Mouse (Mus musculus): ENCODE results near the gene Lsr. TPM values are rescaled to one million over a fixed set of nuclear protein-coding genes. Genes with fewer than 3 reads are reported as not detected.

Gene Lsr
- total RNA-seq (2021), result 10 to 100 TPM; 10.2 to 12.6 TPM

DNA sequence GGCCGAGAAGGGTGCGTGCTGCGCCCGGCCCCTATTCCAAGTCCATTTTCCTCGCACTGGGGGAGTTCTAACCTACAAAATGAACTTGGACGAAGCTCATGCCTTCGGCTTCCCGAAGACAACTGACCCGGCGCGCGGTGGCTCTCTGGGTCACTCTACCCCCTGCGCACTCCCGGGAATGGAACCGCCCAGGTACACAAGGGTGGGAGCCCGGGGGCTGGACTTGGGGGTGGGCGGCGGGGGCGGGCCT is at the start of gene Lsr:
Gene Lsr, minus strand, starts transcription at position 214 of the 250 bp plus-strand sequence.
- peak in 1 of 2 experiments; percentile 80 for DNase-seq (ENCODE audit: extremely low spot score in 1 of 2, low spot score in 2 of 2)
- intact Hi-C loops (cut with DNase I), result no loop called here

DNA sequence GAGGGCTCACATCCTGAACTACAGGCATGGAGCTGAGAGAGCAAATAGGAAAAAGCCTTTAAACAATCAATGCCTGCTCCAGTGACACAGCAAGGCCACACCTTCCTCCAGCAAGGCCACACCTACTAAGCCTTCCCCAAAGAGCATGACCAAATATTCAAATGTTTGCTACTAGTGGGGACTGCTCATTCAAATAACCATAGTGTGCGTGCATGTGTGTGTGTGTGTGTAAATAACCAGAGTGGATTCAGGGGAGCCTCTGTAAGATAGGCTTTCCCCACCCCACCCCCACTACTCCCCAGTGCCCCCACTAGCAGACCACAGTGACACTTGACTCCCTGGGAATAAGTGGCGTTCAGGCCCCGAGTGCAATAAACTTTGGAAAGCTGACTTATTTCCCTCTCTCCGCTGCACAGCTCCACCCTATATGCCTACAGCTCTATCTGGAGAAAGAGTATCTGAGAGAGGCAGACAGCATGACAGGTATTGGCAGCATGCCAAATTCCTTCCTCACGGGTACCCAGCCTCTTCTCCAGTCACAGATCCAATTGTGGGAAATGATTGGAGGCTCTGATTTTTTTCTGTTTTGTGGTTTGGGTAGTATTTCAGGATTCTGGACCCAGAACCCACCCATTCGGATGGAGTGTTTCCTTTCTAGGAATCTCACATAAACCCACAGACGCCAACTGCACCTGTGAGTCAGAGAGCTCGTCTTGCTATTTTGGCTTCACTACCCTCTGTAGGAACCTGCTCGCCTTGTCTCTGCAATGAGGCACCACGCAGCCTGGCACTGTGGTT is 44.0 kb upstream of the Lsr start:
- peak; percentile 47 to 52 for DNase-seq (ENCODE audit: extremely low spot score in 1 of 2, low spot score in 2 of 2)
- intact Hi-C loops (cut with DNase I), result loop anchor here (5.0 kb wide), 1 partner anchor 40 kb away; no protein-coding TSS in a partner anchor

DNA sequence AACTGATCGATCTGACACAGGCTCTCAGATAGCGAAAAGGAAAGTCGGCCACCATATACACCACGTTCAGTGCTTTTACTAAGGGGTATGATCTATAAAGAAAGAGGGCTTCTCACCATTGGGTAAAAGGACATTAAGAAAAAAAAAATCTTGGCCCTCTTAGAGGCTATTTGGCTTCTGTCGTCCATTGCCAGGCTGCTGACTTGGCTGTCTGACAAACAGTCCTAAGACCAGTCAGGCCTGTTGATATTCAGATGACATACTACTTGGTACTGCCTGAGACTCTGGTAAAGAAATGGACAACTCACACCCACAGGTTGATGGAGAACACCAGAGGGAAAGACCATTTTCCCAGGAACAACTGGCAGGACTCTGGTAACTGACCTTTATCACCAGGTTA is 39.7 kb upstream of the Lsr start:
- intact Hi-C loops (cut with DNase I), result no loop called here
- DNase-seq (ENCODE audit: extremely low spot score in 1 of 2, low spot score in 2 of 2), result no peak

DNA sequence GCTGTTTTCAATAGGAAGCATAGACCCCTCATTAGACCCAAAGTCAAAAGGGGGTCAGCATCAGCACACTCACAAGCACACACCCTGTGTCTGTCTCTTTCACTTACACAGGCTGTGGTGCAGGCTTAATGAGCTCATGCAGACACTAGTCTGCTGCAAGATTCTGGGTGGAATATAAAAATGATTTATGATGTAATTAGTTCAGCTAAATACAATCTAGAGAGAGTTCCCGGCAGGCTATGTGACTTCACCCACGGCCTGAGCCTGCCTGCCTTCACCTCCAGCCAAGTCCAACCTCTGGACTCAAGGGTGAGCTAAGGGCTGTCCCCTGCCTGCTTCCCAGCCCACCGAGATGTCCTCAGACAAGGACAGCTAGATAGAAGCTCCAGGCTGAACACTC is 35.6 kb upstream of the Lsr start:
- DNase-seq (ENCODE audit: extremely low spot score in 1 of 2, low spot score in 2 of 2), result no peak
- intact Hi-C loops (cut with DNase I), result no loop called here

DNA sequence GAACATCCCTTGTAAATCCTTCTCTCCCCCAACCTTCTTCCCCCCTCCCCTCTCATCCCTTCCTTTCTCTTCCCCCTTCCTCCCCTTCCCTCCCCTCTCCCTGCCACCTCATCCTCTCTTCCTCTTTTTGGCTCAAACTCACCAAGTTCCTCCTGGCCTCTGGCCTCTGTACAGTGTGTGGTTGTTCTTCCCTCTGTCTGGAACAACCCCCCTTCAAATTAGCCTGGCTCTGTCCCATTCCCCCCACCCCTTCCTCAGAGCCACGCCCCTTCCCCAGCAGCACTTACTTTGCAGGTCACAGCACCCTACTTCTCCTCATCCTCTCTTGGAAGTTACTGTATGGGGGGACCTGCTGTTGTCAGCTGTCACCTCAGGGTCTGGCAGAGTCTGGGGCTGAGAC is 34.9 kb upstream of the Lsr start:
- intact Hi-C loops (cut with DNase I), result no loop called here
- no peak for DNase-seq (ENCODE audit: extremely low spot score in 1 of 2, low spot score in 2 of 2)

DNA sequence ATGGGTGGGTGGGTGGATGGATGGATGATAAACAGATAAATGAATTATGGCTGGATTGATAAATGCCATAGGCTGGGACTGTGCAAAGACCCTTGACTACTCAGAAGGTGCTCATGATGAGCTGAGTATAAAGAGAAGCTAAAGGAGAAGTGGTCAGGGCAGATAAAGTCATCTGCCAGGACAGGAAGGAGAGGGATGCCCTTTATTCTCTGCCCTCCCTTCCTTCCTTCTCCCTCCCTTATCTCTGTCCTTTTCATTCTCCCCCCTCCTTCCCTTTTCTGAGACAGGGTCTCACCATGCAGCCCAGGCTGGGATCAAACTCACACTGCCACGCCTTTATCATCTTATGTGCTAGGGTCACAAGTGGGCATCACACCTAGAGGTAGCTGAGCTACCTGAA is 34.5 kb upstream of the Lsr start:
- DNase-seq (ENCODE audit: extremely low spot score in 1 of 2, low spot score in 2 of 2), result no peak
- intact Hi-C loops (cut with DNase I), result no loop called here

DNA sequence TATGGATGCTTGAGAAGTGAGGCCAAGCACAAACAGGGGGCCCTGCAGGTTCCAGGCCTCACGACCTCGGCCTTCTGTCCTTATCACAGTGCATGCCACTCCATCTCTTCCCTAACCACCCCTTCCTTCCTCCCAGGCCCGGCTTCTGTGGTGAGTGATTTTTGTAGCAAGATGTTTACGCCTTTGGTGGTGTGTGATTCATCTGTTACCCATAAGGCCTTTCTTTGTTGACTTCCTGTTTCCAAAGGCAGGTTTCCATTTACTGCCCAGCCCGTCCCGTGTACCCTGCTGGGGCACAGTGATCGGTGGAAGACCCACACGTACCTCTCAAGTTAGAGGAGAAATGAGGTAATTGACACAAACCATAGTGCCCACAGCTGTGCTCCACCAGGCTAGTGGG is 29.4 kb upstream of the Lsr start:
- peak in 1 of 2 experiments; percentile 50 for DNase-seq (ENCODE audit: extremely low spot score in 1 of 2, low spot score in 2 of 2)
- intact Hi-C loops (cut with DNase I), result no loop called here

DNA sequence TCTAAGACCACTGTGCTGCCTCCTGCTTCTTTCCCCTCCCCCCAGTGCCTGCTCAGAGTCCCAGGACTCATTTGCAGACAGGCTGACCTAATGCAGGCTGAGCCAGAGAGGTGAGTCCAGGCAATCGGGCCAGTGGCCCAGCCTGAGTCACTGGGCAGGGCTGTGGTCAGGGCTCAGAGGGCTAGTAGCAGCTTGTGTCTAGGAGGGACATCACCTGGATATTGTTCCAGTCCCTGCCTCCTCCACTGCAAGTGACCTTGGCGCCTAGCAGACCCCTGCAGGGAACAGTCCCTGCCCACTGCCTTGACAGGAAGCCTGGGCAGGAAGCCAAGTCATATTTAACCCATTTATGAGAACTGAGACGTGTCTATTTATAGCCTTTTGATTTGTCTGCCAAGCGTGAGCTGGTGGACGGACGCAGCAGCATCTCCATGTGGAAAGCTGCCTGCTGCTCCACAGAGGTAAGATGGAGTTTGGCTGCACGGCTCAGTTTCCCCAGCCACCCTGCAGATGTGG is 27.3 kb upstream of the Lsr start:
- peak; percentile 35 to 88 for DNase-seq (ENCODE audit: extremely low spot score in 1 of 2, low spot score in 2 of 2)
- intact Hi-C loops (cut with DNase I), result no loop called here

DNA sequence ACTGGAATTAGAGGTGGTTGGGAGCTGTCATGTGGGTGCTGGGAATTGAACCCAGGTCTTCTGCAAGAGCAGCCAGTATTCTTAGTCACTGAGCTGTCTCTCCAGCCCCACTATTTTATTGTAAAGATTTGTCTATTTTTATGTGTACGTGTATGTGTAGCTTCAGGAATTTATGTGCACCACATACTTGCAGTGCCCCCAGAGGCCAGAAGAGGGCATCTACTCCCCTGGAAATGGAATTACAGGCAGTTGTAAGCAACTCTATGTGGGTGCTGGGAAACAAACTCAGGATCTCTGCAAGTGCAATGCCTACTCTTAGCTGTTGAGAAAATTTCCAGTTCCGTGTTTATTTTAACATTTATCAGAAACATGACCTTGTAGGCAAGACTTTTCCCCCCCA is 23.2 kb upstream of the Lsr start:
- DNase-seq (ENCODE audit: extremely low spot score in 1 of 2, low spot score in 2 of 2), result no peak
- intact Hi-C loops (cut with DNase I), result no loop called here

DNA sequence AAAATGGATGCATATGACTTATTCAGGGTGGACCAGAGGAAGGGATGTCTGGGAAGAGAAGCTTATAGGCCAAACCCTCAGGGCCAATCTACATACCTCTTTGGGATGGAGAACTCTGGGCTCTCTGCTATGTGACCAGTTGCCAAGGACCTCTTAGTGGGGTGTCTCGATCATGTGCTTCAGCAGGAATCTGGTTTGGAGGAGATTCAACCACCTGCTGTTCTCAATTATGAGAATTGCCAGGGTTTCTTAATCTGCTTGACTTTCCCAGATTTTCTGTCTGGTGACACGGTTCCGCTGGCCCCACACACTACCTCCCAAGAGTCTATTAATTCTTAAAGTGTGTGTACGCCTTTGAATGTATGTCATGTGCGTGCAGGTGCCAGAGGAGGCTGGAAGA is 20.7 kb upstream of the Lsr start:
- intact Hi-C loops (cut with DNase I), result no loop called here
- DNase-seq (ENCODE audit: extremely low spot score in 1 of 2, low spot score in 2 of 2), result no peak

DNA sequence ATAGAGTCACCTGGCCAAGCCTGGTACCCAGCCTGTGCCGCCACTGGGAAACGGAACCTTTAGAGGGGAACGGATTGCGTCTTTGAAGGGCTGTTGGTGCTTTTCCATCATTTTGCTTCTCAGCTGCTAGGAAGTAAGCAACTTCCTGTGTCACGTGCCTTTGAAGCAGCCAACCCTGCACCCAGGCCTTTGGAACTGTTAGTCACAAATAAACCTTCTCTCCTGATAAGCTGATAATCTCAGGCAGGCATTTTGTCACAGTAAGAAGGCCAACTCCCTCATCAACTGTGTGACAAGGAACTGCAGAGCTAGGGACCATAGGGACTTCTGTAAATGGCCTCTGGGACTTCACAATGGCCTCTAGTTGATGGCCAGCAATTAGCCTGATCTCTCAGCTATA is 18.9 kb upstream of the Lsr start:
- intact Hi-C loops (cut with DNase I), result no loop called here
- no peak for DNase-seq (ENCODE audit: extremely low spot score in 1 of 2, low spot score in 2 of 2)

DNA sequence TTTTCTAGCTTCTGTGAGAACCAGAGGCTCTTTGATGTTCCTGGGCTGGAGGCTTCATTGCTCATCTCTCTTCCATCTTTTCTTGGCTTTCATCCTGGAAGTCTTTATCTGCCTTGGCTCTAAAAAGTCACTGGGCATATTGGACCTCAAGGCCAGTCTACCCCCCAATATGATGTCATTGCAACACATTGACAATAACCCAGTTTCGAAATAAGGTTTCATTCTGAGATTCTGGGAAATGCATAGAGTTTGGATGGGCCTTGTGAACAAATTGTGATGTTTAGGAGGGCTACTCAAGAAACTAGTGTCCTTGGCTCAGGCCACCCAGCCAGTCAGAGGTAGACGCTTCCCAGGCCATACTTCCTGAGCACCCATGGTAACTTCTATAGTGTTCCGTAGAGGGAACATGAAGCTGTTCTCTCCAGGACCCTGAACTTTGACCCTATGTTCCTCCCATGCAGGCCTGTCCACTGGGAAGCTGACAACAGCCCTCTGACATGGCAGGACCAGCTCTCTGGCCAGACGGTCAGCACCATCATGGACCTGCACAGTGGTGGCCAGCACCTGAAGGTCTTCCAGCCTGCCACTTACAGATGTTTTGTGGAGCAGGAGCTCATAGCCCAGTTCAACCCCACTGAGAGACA is 15.4 kb upstream of the Lsr start:
- intact Hi-C loops (cut with DNase I), result no loop called here
- DNase-seq (ENCODE audit: extremely low spot score in 1 of 2, low spot score in 2 of 2), result no peak

DNA sequence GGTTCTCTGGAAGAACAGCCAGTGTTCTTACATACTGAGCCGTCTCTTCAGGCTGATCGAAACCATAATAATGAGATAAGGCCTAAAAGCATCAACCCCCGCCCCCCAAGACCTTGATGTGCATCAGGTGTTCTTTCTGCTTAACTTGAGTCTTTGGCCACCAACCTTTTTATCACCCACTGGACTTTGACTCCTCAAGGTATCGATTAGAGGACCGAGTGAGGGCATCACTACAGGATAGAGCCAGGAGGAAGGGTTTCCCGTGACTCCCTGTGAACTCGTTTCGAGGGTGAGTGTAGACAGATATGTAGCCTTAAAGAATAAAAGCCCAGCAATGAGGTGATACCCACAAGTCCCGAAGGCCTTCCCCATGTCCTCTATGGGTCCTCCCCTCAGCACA is 12.1 kb upstream of the Lsr start:
- no peak for DNase-seq (ENCODE audit: extremely low spot score in 1 of 2, low spot score in 2 of 2)
- intact Hi-C loops (cut with DNase I), result no loop called here

DNA sequence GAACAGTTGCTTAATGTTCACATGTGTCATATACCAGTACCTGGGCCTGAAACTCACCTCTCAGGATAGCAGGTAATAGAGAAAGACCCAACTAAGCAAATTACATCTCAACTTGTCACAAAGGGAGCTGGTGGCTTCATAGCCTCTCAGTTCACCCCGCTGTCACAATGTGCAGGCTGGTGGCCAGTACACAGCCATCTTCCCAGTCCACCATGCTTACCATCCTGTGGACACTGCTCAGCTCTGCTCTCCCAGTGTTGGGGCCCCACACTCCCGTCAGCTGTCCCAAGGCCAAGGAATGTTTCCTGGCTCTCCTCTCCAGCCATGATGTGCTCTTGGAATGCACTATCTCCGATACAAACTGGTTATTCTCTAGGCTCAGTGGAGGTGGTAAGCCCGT is 8.4 kb upstream of the Lsr start:
- intact Hi-C loops (cut with DNase I), result no loop called here
- no peak for DNase-seq (ENCODE audit: extremely low spot score in 1 of 2, low spot score in 2 of 2)

DNA sequence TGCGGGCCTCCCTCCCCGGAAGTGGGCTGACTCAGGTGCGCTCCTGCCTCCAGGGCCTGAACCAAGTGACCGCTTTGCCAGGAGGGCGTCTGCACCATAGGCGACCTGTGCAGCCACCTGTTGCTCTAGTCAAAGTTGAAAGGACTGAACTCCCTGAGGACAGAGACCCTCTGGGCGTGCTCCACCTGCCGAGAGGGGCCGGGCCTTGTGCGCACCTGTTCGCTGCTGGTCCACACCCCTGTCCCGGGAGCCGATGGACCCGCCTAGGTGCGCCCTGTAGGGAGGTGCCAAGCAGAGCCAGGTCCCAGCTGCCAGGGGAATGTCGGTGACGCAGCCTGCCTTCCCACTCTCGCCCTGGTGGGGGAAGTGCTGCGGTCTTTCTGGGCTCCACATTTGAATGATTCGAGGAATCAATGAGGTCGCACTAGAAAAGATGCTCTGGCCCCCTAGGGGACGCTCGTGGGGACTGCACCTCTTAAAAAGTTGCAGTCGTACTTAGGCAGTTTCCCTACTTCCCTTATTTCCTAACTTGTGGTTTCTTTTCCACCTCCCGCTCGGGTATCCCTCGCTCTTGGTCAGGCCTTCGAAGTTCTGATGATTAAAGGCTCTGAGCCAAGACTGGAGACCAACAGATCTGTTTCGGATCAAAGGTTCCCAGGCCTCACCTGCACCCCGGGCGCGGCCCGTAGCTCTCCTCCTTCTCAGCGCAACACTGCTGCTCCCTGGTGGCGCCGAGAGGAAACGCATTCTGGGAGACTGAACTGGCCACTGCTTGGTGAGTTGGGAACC is 431 bp upstream of the Lsr start, which contains the start of gene Fam187b:
Gene Fam187b, plus strand, starts transcription at position 290 of the 789 bp plus-strand sequence.
- intact Hi-C loops (cut with DNase I), result no loop called here
- peak; percentile 68 to 91 for DNase-seq (ENCODE audit: extremely low spot score in 1 of 2, low spot score in 2 of 2)

DNA sequence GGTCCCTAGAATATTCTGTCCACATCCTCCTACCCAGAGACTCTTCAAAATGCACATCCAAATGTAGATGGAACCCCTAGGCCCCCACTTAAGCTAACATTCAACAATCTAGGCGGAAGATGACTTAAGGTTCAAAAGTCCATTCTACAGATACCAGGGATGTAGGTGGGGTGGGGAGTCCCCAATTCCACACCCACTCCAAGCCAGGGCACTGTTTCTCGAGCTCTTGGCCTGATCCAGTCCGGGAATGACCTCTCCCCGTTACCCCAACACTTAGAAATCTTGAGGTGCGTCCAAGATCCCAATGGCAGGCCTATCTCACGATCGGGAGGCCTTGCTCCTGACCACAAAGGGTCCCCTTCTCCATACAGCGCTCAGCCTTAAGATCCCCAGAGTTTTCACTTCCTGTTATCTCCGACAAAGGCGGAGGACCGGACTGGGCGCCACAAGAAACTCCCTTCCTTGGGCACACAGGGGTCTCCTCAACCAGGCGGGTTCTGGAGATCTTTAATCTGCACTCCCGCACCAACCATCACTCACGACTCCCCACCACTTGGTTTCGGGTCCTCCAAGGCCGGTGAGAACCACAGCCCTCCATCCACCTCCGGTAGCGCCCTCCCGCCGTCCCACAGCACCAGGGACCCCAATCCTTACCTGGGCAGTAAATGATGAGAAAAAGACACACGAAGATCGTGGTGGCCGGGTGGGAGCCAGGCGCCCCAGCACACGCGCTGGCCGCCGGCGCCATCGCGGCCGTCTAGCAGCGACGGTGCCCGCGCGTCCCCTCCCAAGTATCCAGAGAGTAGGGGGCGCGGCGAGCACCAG is 626 bp downstream of the Lsr start:
- intact Hi-C loops (cut with DNase I), result no loop called here
- DNase-seq (ENCODE audit: extremely low spot score in 1 of 2, low spot score in 2 of 2), result no peak

DNA sequence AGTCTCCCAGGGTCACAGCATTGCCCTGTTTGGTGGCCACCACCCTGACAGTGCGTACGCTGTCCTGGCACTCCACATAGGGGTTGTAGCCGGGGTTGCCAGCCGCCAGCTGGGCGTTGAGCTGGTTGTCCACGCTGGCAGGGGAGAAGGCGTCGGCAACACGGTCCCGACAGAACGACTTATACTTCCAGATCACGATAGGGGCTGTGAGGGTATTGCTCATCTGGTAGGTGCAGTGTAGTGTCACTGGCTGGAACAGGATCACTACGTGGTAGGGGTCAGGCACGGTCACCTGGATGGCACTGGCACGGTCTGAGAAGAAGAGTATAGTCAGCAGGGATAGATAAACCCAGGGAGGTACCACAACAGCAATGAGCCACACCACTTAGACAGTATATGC is 1.4 kb downstream of the Lsr start:
- no peak for DNase-seq (ENCODE audit: extremely low spot score in 1 of 2, low spot score in 2 of 2)
- intact Hi-C loops (cut with DNase I), result no loop called here

DNA sequence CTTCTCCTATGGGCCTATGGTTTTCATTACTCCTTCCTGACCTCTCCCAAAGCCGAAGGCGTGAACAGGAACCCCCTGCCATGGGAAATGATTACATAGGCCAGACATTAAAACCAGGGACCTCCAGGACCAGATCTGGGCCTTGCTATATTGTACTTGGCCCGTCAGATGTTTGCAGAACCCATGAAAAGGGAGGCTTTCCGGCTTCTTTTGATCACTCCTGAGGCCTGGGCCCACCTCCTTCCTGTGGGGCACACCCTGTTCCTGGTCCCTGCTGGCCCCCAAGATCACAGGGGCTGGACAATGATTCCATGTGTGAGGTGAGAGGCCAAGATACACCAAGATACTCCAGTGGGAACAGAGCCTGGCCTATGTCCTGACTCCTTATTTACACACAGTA is 4.1 kb downstream of the Lsr start:
- intact Hi-C loops (cut with DNase I), result no loop called here
- DNase-seq (ENCODE audit: extremely low spot score in 1 of 2, low spot score in 2 of 2), result peak in 1 of 2 experiments; percentile 86

DNA sequence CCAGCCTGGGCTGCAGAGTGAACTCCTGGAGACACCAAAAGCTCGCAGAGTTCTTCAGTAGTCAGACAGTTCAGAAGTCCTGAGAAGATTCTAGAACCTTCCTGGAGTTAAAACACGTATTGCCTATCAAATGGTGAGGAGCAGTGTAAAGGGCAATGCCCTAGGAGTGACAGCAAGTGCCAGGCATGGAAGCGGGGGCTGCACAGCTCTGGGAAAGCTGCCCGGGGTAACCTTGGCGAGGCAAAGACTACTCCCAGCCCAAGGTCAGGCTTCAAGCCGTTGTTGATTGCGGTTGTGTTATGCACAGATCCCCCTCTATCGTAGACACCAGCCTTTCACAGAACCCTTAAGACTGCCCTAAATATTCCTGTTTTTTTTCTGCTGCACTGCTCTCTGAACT is 4.7 kb downstream of the Lsr start:
- DNase-seq (ENCODE audit: extremely low spot score in 1 of 2, low spot score in 2 of 2), result no peak
- intact Hi-C loops (cut with DNase I), result no loop called here

Measured in left cerebral cortex, postnatal 10 days (tissue).